Comparison of ENCODE assay signal across 8 mouse cellular contexts in the genomic region with DNA sequence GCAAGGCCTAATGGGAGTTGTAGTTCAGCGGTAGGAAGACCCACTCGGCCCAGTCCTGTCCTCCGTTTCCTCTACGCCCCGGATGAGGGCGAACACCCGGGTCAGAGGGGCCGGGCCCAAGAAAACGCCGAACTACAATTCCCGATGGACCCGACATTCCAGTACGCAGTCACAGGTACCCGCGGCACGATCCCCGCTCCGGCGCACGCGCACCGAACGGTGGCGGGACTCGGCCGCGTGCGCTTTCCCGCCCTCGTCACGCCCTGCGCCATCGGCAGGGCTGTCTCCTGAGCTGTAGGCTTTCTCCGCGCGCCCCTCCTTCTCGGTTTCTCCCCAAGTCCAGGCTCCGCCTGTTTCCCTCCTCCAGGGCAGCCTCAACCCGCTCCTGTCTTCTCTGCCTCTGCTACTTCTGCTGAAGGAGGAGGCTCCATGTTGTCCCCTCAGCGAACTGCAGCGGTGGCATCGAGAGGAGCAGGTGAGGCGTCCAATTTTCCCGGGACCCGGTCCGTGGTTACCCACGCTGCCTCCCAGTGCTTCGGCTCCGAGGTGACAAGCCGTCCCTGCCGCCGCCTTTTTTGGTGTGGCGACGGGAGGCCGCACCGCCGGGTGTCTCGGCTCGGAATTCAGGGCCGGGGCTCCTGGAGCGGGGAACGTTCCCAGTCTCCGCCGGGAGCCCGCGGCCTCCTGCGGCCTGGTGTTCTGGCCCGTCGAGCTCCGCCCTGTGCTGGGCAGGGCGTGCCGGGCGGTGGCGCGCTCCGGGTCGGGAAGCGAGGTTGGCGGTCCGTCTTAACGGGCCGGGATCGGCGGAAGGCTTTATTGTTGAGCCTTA. TPM values are rescaled to one million over a fixed set of nuclear protein-coding genes. Genes with fewer than 3 reads are reported as not detected.
DNase-seq lines count a peak whose midpoint lies in the region; ATAC-seq lines count a peak whose summit lies in the region.

No protein-coding gene starts in this region.

- H3K9ac ChIP-seq in embryonic facial prominence, embryonic 14.5 days (ENCODE audit: low read depth, low read length) = peak overlapping the region; percentile 92
- peak overlapping the region; percentile 89 for H3K9ac ChIP-seq in kidney, embryonic 14.5 days (ENCODE audit: low read depth, low read length)
- H3K9ac ChIP-seq in limb, embryonic 15.5 days = peak overlapping the region; percentile 86

- peak overlapping the region; percentile 76 for H3K4me3 ChIP-seq in embryonic facial prominence, embryonic 14.5 days (ENCODE audit: low read depth, low read length)
- peak overlapping the region; percentile 83 for H3K4me3 ChIP-seq in kidney, embryonic 14.5 days (ENCODE audit: low read length)
- H3K4me3 ChIP-seq in limb, embryonic 15.5 days = peak overlapping the region; percentile 79

- ATAC-seq in embryonic facial prominence, embryonic 14.5 days (ENCODE audit: low read depth) = peak; percentile 97
- peak; percentile 97 for ATAC-seq in kidney, embryonic 14.5 days (ENCODE audit: low FRiP score, low TSS enrichment)
- ATAC-seq in limb, embryonic 15.5 days (ENCODE audit: insufficient number of reproducible peaks, low FRiP score, low TSS enrichment, low read depth) = peak; percentile 95

- no peaks in the 10 kb centered on the region for H3K36me3 ChIP-seq in embryonic facial prominence, embryonic 14.5 days (ENCODE audit: control insufficient read depth, insufficient read depth, low read length)
- no peaks in the 10 kb centered on the region for H3K36me3 ChIP-seq in kidney, embryonic 14.5 days (ENCODE audit: control insufficient read depth, insufficient read depth, low read length)
- H3K36me3 ChIP-seq in limb, embryonic 15.5 days = no peaks in the 10 kb centered on the region

- H3K27me3 ChIP-seq in embryonic facial prominence, embryonic 14.5 days (replicated peaks; ENCODE audit: control insufficient read depth, insufficient read depth, low read length) = no peaks in the 10 kb centered on the region
- H3K27me3 ChIP-seq in kidney, embryonic 14.5 days (ENCODE audit: control insufficient read depth, insufficient read depth, low read length) = no peaks in the 10 kb centered on the region
- H3K27me3 ChIP-seq in limb, embryonic 15.5 days = no peaks in the 10 kb centered on the region

- H3K27ac ChIP-seq in embryonic facial prominence, embryonic 14.5 days (replicated peaks; ENCODE audit: low read depth, low read length) = peak overlapping the region; percentile 99
- peak overlapping the region; percentile 99 for H3K27ac ChIP-seq in kidney, embryonic 14.5 days (ENCODE audit: low read depth, low read length)
- H3K27ac ChIP-seq in limb, embryonic 15.5 days = peak overlapping the region; percentile 99

- H3K4me2 ChIP-seq in embryonic facial prominence, embryonic 14.5 days (ENCODE audit: low read depth, low read length) = peak overlapping the region; percentile 74
- H3K4me2 ChIP-seq in kidney, embryonic 14.5 days (replicated peaks; ENCODE audit: low read depth, low read length) = peak overlapping the region; percentile 74
- H3K4me2 ChIP-seq in limb, embryonic 15.5 days = peak overlapping the region; percentile 57

- peak; percentile 97 for DNase-seq in 3T3-L1 (ENCODE audit: low read depth, low spot score)
- peak; percentile 83 to 88 for DNase-seq in adrenal gland, postnatal 4 days (ENCODE audit: low spot score in 2 of 2)
- peak; percentile 98 for DNase-seq in embryonic facial prominence, embryonic 14.5 days (ENCODE audit: low spot score)
- DNase-seq in heart, adult 9 months (ENCODE audit: low spot score in 2 of 2) = peak; percentile 96 to 98
- DNase-seq in monocyte, adult 2 months (ENCODE audit: low read depth in 1 of 2, low spot score in 2 of 2) = peak; percentile 73 to 80
- peak; percentile 84 to 86 for DNase-seq in spleen, postnatal 36 days (ENCODE audit: low spot score in 2 of 2)

- no peaks in the 10 kb centered on the region for H3K9me3 ChIP-seq in embryonic facial prominence, embryonic 14.5 days (ENCODE audit: control insufficient read depth, low read length)
- H3K9me3 ChIP-seq in kidney, embryonic 14.5 days (ENCODE audit: control insufficient read depth, low read length) = no peaks in the 10 kb centered on the region
- H3K9me3 ChIP-seq in limb, embryonic 15.5 days = no peaks in the 10 kb centered on the region

- peaks cover 5% of the 10 kb centered on the region; the same call in 1 of the 2 replicates for H3K4me1 ChIP-seq in embryonic facial prominence, embryonic 14.5 days (ENCODE audit: control insufficient read depth, insufficient read depth, low read length)
- 0 out of 2 replicates have a peak, but pooled peaks cover 3% of the 10 kb centered on the region for H3K4me1 ChIP-seq in kidney, embryonic 14.5 days (ENCODE audit: control insufficient read depth, insufficient read depth, low read length)
- peaks cover 4% of the 10 kb centered on the region; the same call in 1 of the 2 replicates for H3K4me1 ChIP-seq in limb, embryonic 15.5 days

- 1% methylated on average over 64 of the region's 84 CpGs for WGBS in embryonic facial prominence, embryonic 14.5 days
- under 1% methylated on average over 84 of the region's 84 CpGs for WGBS in kidney, embryonic 14.5 days
- WGBS in limb, embryonic 15.5 days = under 1% methylated on average over 84 of the region's 84 CpGs

RNA-seq across cellular contexts. Expression of a gene that starts 0.6 kb away (rescaled TPM):
- total RNA-seq in adrenal gland, postnatal 4 days (2021) = 100 to 1,000 TPM; 112 to 117 TPM
- 19.3 and 19.4 TPM in 2 replicates for polyA plus RNA-seq in embryonic facial prominence, embryonic 14.5 days (2014; fragmentation: Nextera tagmentation; extraction: Ambion mirVana)
- polyA plus RNA-seq in kidney, embryonic 14.5 days (2014; fragmentation: Nextera tagmentation; extraction: Ambion mirVana) = 12.5 and 17.7 TPM in 2 replicates
- 14.3 and 16.6 TPM in 2 replicates for polyA plus RNA-seq in limb, embryonic 15.5 days (2015; fragmentation: Nextera tagmentation; extraction: Ambion mirVana)

RNA-seq across cellular contexts. Expression of a gene that starts 11.3 kb away (rescaled TPM):
- total RNA-seq in adrenal gland, postnatal 4 days (2021) = 100 to 1,000 TPM; 130 to 147 TPM
- polyA plus RNA-seq in embryonic facial prominence, embryonic 14.5 days (2014; fragmentation: Nextera tagmentation; extraction: Ambion mirVana) = 132 and 136 TPM in 2 replicates
- 127 and 131 TPM in 2 replicates for polyA plus RNA-seq in kidney, embryonic 14.5 days (2014; fragmentation: Nextera tagmentation; extraction: Ambion mirVana)
- 122 and 129 TPM in 2 replicates for polyA plus RNA-seq in limb, embryonic 15.5 days (2015; fragmentation: Nextera tagmentation; extraction: Ambion mirVana)

Comparison
In these comparisons a context has a peak if more than half of its experiments do, and no peak if none do; other contexts are left out.
1. Peak in every context shown above with its lines: DNase-seq, ATAC-seq, H3K4me3 ChIP-seq and H3K27ac ChIP-seq.